Mouse (Mus musculus): ENCODE measurements around the gene Rpl9-ps1. TPM values are rescaled to one million over a fixed set of nuclear protein-coding genes. Genes with fewer than 3 reads are reported as not detected.

Gene Rpl9-ps1
- polyA plus RNA-seq, 1 experiment from 2014 or later, result not detected

DNA sequence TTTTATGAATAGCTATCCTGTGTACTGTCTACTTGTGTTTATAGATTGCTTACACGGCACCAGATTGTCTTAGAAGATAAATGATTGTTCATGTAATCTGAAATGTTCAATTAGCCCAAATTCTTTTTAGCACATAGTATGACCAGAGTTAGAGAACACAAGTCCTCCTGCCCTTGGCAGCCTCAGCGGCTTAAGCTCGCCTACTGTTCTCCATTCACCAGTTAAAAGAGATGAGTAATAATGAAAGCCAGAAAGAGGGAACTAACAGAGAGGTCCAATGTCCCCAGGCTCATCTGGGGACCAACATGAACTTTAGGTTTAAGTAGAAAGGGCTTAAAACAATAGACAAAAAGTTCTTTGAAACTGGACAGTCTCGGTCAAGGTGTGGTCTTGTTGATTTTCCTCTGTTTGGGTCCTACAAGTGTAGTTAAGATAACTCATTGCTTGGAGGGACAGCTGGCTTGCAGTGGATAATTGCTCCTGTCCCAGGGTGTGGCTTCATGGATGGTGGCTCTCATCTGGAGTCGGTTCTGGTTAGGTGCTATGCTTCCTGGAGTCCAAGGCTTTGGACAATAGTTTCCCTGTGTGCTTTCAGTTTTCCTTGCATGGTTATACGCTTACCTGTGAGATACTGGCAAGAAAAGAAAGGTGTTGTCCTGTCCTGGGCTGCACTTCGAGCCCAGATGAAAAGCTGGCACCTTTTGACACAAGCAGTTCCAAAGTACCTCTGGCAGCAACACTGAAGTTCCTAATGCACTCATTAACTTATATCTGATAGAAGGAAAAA is 49.6 kb downstream of the Rpl9-ps1 start:
- H3K4me3 ChIP-seq (ENCODE audit: low read depth, low read length), result no peak overlapping the region
- H3K9ac ChIP-seq (ENCODE audit: low read length), result no peak overlapping the region
- no peak overlapping the region for H3K4me2 ChIP-seq (ENCODE audit: low read depth)
- H3K27ac ChIP-seq (ENCODE audit: low read depth, low read length), result no peak overlapping the region
- no peaks in the 10 kb centered on the region for H3K9me3 ChIP-seq (ENCODE audit: control insufficient read depth, low read length)
- WGBS, result 81% methylated on average over 7 of the region's 7 CpGs
- H3K36me3 ChIP-seq (ENCODE audit: control insufficient read depth, insufficient read depth, low read length), result no peaks in the 10 kb centered on the region
- ATAC-seq (ENCODE audit: insufficient read depth, low FRiP score, low TSS enrichment), result no peak
- H3K27me3 ChIP-seq (ENCODE audit: control insufficient read depth, insufficient read depth, low read length), result no peaks in the 10 kb centered on the region
- DNase-seq (ENCODE audit: low spot score), result no peak
- no peaks in the 10 kb centered on the region for H3K4me1 ChIP-seq (ENCODE audit: control insufficient read depth, insufficient read depth, low read length)

Other genes starting within 250 kb of the Rpl9-ps1 start
- 7.0 and 7.2 TPM in 2 replicates for gene Rasl10b, start 236.5 kb downstream of the Rpl9-ps1 start, polyA plus RNA-seq (2014; fragmentation: Nextera tagmentation; extraction: Ambion mirVana)
- gene Gas2l2, start 216.2 kb downstream of the Rpl9-ps1 start, polyA plus RNA-seq (2014; fragmentation: Nextera tagmentation; extraction: Ambion mirVana), result 0.08 TPM in 1 of 2 replicates, not detected in the other
- 0.31 and 0.92 TPM in 2 replicates for gene 1700020L24Rik, start 207.9 kb downstream of the Rpl9-ps1 start, polyA plus RNA-seq (2014; fragmentation: Nextera tagmentation; extraction: Ambion mirVana)
- 3.1 and 3.2 TPM in 2 replicates for gene Mmp28, start 182.6 kb downstream of the Rpl9-ps1 start, polyA plus RNA-seq (2014; fragmentation: Nextera tagmentation; extraction: Ambion mirVana)
- gene Taf15, start 172.5 kb downstream of the Rpl9-ps1 start, polyA plus RNA-seq (2014; fragmentation: Nextera tagmentation; extraction: Ambion mirVana), result 9.1 TPM in 2 replicates
- gene Heatr9, start 123.4 kb downstream of the Rpl9-ps1 start, polyA plus RNA-seq (2014; fragmentation: Nextera tagmentation; extraction: Ambion mirVana), result not detected in 2 replicates
- not detected in 2 replicates for gene Ccl5, start 115.1 kb downstream of the Rpl9-ps1 start, polyA plus RNA-seq (2014; fragmentation: Nextera tagmentation; extraction: Ambion mirVana)
- gene Ccl9, start 67.0 kb downstream of the Rpl9-ps1 start, polyA plus RNA-seq (2014; fragmentation: Nextera tagmentation; extraction: Ambion mirVana), result 0.88 and 3.2 TPM in 2 replicates
- gene Ccl6, start 52.5 kb downstream of the Rpl9-ps1 start, polyA plus RNA-seq (2014; fragmentation: Nextera tagmentation; extraction: Ambion mirVana), result 1.3 and 2.5 TPM in 2 replicates
- gene Ccl3, start 3.7 kb upstream of the Rpl9-ps1 start, polyA plus RNA-seq (2014; fragmentation: Nextera tagmentation; extraction: Ambion mirVana), result 0.95 and 1.0 TPM in 2 replicates
- 0.37 and 1.1 TPM in 2 replicates for gene Ccl4, start 17.0 kb upstream of the Rpl9-ps1 start, polyA plus RNA-seq (2014; fragmentation: Nextera tagmentation; extraction: Ambion mirVana)
- gene Wfdc17, start 58.4 kb upstream of the Rpl9-ps1 start, polyA plus RNA-seq (2014; fragmentation: Nextera tagmentation; extraction: Ambion mirVana), result 1.0 TPM in 1 of 2 replicates, not detected in the other
- not detected in 2 replicates for gene Wfdc18, start 63.4 kb upstream of the Rpl9-ps1 start, polyA plus RNA-seq (2014; fragmentation: Nextera tagmentation; extraction: Ambion mirVana)
- not detected in 2 replicates for gene Wfdc21, start 101.3 kb upstream of the Rpl9-ps1 start, polyA plus RNA-seq (2014; fragmentation: Nextera tagmentation; extraction: Ambion mirVana)
- 29.7 and 30.9 TPM in 2 replicates for gene Heatr6, start 108.1 kb upstream of the Rpl9-ps1 start, polyA plus RNA-seq (2014; fragmentation: Nextera tagmentation; extraction: Ambion mirVana)
- 0.09 and 0.28 TPM in 2 replicates for gene Hnf1b, start 204.4 kb upstream of the Rpl9-ps1 start, polyA plus RNA-seq (2014; fragmentation: Nextera tagmentation; extraction: Ambion mirVana)